Mouse (Mus musculus) embryonic fibroblast, embryonic 13.5 days (primary cell): ENCODE measurements around the gene Olfr478. TPM values are rescaled to one million over a fixed set of nuclear protein-coding genes. Genes with fewer than 3 reads are reported as not detected.
"Not testable (repeated sequence)": the region's sequence is repeated elsewhere in the genome, so short reads cannot be mapped to it uniquely, and the experiment has no call there.

Source experiments
- H3K27ac ChIP-seq: 2 replicates; pipeline ENCODE4 v1.5.1; 2012; ENCODE audit warnings: low read length, control low read depth, inconsistent platforms; ENCODE audit not compliant: insufficient read depth
- H3K4me1 ChIP-seq: 2 replicates; pipeline ENCODE4 v1.6.1; 2011; ENCODE audit warnings: low read length; ENCODE audit not compliant: control insufficient read depth, insufficient read depth
- H3K4me3 ChIP-seq: 2 replicates; pipeline ENCODE4 v1.5.1; 2011; ENCODE audit warnings: mild to moderate bottlenecking, control low read depth, low read length; ENCODE audit not compliant: insufficient read depth
- CTCF ChIP-seq: IDR thresholded peaks from 2 replicates; pipeline ENCODE4 v1.5.1; 2011; ENCODE audit warnings: mild to moderate bottlenecking, control low read depth, low read length, moderate library complexity, borderline replicate concordance; ENCODE audit not compliant: insufficient read depth
- POLR2A ChIP-seq: IDR thresholded peaks from 2 replicates; pipeline ENCODE4 v1.6.1; 2011; ENCODE audit warnings: low read depth, mild to moderate bottlenecking, control low read depth, low read length, moderate library complexity
- polyA plus RNA-seq: library from polyadenylated mRNA; stranded (reverse); fragments of >200 nt; gene quantifications from 2 replicates; pipeline ENCODE4 v1.2.4, GENCODE M21; 2011; ENCODE audit warnings: low read depth; ENCODE audit not compliant: missing spikeins, insufficient read length

Gene Olfr478
- not detected in 2 replicates for polyA plus RNA-seq

GRCm38 (mm10) chr7:108033889-108034288 is at the start of gene Olfr478:
Gene Olfr478 (minus strand): TSS chr7:108033989.
- Histone ChIP-seq H3K4me1 (no peaks in the 10 kb centered on the region), H3K27ac (no peak within 1 kb of the TSS), H3K4me3 (no peak within 1 kb of the TSS)
- TF ChIP-seq CTCF (no peak), POLR2A (no peak)

- TF ChIP-seq POLR2A, result no peak
- no peak for TF ChIP-seq CTCF
- H3K4me3 ChIP-seq, result no peak within 1 kb of the TSS
Observed at GRCm38 (mm10) chr7:108079555-108079954, 45.8 kb upstream of the Olfr478 start, which contains the start of gene Olfr481. Gene Olfr481 (plus strand): TSS chr7:108079855.

GRCm38 (mm10) chr7:108067246-108067645 is 33.5 kb upstream of the Olfr478 start, which contains the start of gene Olfr480:
Gene Olfr480 (minus strand): TSS chr7:108067346.
- Histone ChIP-seq H3K27ac (no peak within 1 kb of the TSS), H3K4me1 (no peaks in the 10 kb centered on the region), H3K4me3 (no peak within 1 kb of the TSS)
- TF ChIP-seq POLR2A (no peak), CTCF (no peak)

More at GRCm38 (mm10) chr7:108079555-108079954, 45.8 kb upstream of the Olfr478 start, which contains the start of gene Olfr481:
- no peaks in the 10 kb centered on the region for H3K4me1 ChIP-seq
- H3K27ac ChIP-seq, result no peak within 1 kb of the TSS

GRCm38 (mm10) chr7:108050393-108050792 is 16.6 kb upstream of the Olfr478 start, which contains the start of gene Olfr479:
Gene Olfr479 (plus strand): TSS chr7:108050693.
- H3K4me3 ChIP-seq, result no peak within 1 kb of the TSS
- TF ChIP-seq CTCF (no peak), POLR2A (no peak)
- H3K4me1 ChIP-seq, result no peaks in the 10 kb centered on the region
- H3K27ac ChIP-seq, result no peak within 1 kb of the TSS

- H3K27ac ChIP-seq, H3K4me3 ChIP-seq, H3K4me1 ChIP-seq: not testable (repeated sequence)
Observed at GRCm38 (mm10) chr7:108014256-108014655, 19.5 kb downstream of the Olfr478 start.

GRCm38 (mm10) chr7:107986393-107986792 is 47.4 kb downstream of the Olfr478 start, which contains the start of gene Olfr477:
Gene Olfr477 (plus strand): TSS chr7:107986693.
- TF ChIP-seq CTCF (no peak), POLR2A (no peak)
- Histone ChIP-seq H3K27ac (no peak within 1 kb of the TSS), H3K4me3 (no peak within 1 kb of the TSS), H3K4me1 (no peaks in the 10 kb centered on the region)

Other genes with a start within 250 kb of the Olfr478 start
- gene Ovch2, start 232.8 kb downstream of the Olfr478 start, polyA plus RNA-seq, result not detected in 2 replicates
- not detected in 2 replicates for gene Olfr467, start 221.7 kb downstream of the Olfr478 start, polyA plus RNA-seq
- gene Olfr469, start 208.4 kb downstream of the Olfr478 start, polyA plus RNA-seq, result not detected in 2 replicates
- not detected in 2 replicates for gene Olfr470, start 186.5 kb downstream of the Olfr478 start, polyA plus RNA-seq
- gene Olfr472, start 136.1 kb downstream of the Olfr478 start, polyA plus RNA-seq, result 0.08 TPM in 1 of 2 replicates, not detected in the other
- not detected in 2 replicates for gene Olfr473, start 103.5 kb downstream of the Olfr478 start, polyA plus RNA-seq
- gene Olfr474, start 79.3 kb downstream of the Olfr478 start, polyA plus RNA-seq, result not detected in 2 replicates
- not detected in 2 replicates for gene Olfr476, start 69.2 kb downstream of the Olfr478 start, polyA plus RNA-seq
- not detected in 2 replicates for gene Olfr477, start 47.3 kb downstream of the Olfr478 start, polyA plus RNA-seq
- not detected in 2 replicates for gene Olfr479, start 16.7 kb upstream of the Olfr478 start, polyA plus RNA-seq
- not detected in 2 replicates for gene Olfr480, start 33.4 kb upstream of the Olfr478 start, polyA plus RNA-seq
- not detected in 2 replicates for gene Olfr481, start 45.9 kb upstream of the Olfr478 start, polyA plus RNA-seq
- gene Olfr482, start 63.6 kb upstream of the Olfr478 start, polyA plus RNA-seq, result not detected in 2 replicates
- not detected in 2 replicates for gene Olfr483, start 66.9 kb upstream of the Olfr478 start, polyA plus RNA-seq
- not detected in 2 replicates for gene Olfr484, start 93.5 kb upstream of the Olfr478 start, polyA plus RNA-seq
- not detected in 2 replicates for gene Olfr485, start 125.9 kb upstream of the Olfr478 start, polyA plus RNA-seq
- not detected in 2 replicates for gene Olfr486, start 138.8 kb upstream of the Olfr478 start, polyA plus RNA-seq
- not detected in 2 replicates for gene Olfr487, start 180.6 kb upstream of the Olfr478 start, polyA plus RNA-seq
- gene Olfr488, start 224.4 kb upstream of the Olfr478 start, polyA plus RNA-seq, result not detected in 2 replicates